Mouse (Mus musculus) T-cell, adult 66 days (primary cell): Measurements from ENCODE around the gene Olfr222. TPM values are rescaled to one million over a fixed set of nuclear protein-coding genes. Genes with fewer than 3 reads are reported as not detected.

Experiments used
- total RNA-seq, 2 experiments: library from RNA; stranded (reverse); gene quantifications; 3 replicates in 1 of 2; 4 replicates in 1 of 2; pipeline ENCODE4 v1.2.4; 2023

Olfr222 gene
- total RNA-seq: not detected

GRCm38 (mm10) chr11:59576135-59576534 lies at the start of gene Olfr222:
TSS of gene Olfr222 (minus strand) at chr11:59576235.

GRCm38 (mm10) chr11:59593189-59593588 lies 17.2 kb upstream of the Olfr222 start, which contains the start of gene Olfr223:
TSS of gene Olfr223 (minus strand) at chr11:59593289.

GRCm38 (mm10) chr11:59541324-59541723 lies 34.7 kb downstream of the Olfr222 start, which contains the start of gene Nlrp3:
TSS of gene Nlrp3 (plus strand) at chr11:59541568.

GRCm38 (mm10) chr11:59526472-59527080 lies 49.5 kb downstream of the Olfr222 start, which contains the start of gene Zkscan17:
TSS of gene Zkscan17 (minus strand) at chr11:59526751.

Other genes starting within 250 kb of the Olfr222 start
- under 1 TPM in 1 of 2 experiments, not detected in 1; 0.44 TPM for gene Prss38, start 200.6 kb downstream of the Olfr222 start, total RNA-seq
- gene Jmjd4, start 126.2 kb downstream of the Olfr222 start, total RNA-seq: 10 to 100 TPM; 11.3 to 13.4 TPM
- gene Snap47, start 125.0 kb downstream of the Olfr222 start, total RNA-seq: 10 to 100 TPM; 22.4 to 28.3 TPM
- 1 to 10 TPM; 3.4 to 4.4 TPM for gene Zfp867, start 103.8 kb downstream of the Olfr222 start, total RNA-seq
- 10 to 100 TPM; 21.7 to 27.2 TPM for gene Zkscan17, start 49.5 kb downstream of the Olfr222 start, total RNA-seq
- under 1 TPM; 0.36 to 0.99 TPM for gene Nlrp3, start 34.7 kb downstream of the Olfr222 start, total RNA-seq
- not detected for gene Olfr223, start 17.1 kb upstream of the Olfr222 start, total RNA-seq
- gene Mprip, start 85.1 kb upstream of the Olfr222 start, total RNA-seq: 10 to 100 TPM; 62.3 to 62.7 TPM
- gene Pld6, start 211.4 kb upstream of the Olfr222 start, total RNA-seq: under 1 TPM in 1 of 2 experiments, not detected in 1; 0.44 TPM
- gene Flcn, start 233.8 kb upstream of the Olfr222 start, total RNA-seq: 10 to 100 TPM; 60.0 to 63.2 TPM